Mouse (Mus musculus) intestine, embryonic 15.5 days (tissue): Measurements from ENCODE around the gene Zfp422. TPM values are rescaled to one million over a fixed set of nuclear protein-coding genes. Genes with fewer than 3 reads are reported as not detected.

ENCODE experiments used
- ATAC-seq: fragments of 200-750 bp; cut with Nextera tagmentation; 2 replicates; pipeline ENCODE4 v1.8.0; 2017; ENCODE audit warnings: moderate TSS enrichment, moderate library complexity
- H3K27ac ChIP-seq: fragments of 300-500 bp; sonication (generic); 2 replicates; pipeline ENCODE4 v1.5.1; 2015; ENCODE audit warnings: mild to moderate bottlenecking, inconsistent platforms
- H3K27me3 ChIP-seq: fragments of 300-500 bp; sonication (generic); replicated peaks from 2 replicates; pipeline ENCODE4 v1.6.1; 2015; ENCODE audit warnings: inconsistent platforms
- H3K36me3 ChIP-seq: fragments of 300-500 bp; sonication (generic); 2 replicates; pipeline ENCODE4 v1.6.1; 2015; ENCODE audit warnings: inconsistent platforms
- H3K4me1 ChIP-seq: fragments of 300-500 bp; sonication (generic); replicated peaks from 2 replicates; pipeline ENCODE4 v1.6.1; 2015; ENCODE audit warnings: inconsistent platforms
- H3K4me2 ChIP-seq: fragments of 300-500 bp; sonication (generic); replicated peaks from 2 replicates; pipeline ENCODE4 v1.6.1; 2015; ENCODE audit warnings: mild to moderate bottlenecking, inconsistent platforms
- H3K4me3 ChIP-seq: fragments of 300-500 bp; sonication (generic); replicated peaks from 2 replicates; pipeline ENCODE4 v1.5.1; 2015; ENCODE audit warnings: inconsistent platforms
- H3K9ac ChIP-seq: fragments of 300-500 bp; sonication (generic); 2 replicates; pipeline ENCODE4 v1.6.1; 2015; ENCODE audit warnings: inconsistent platforms
- H3K9me3 ChIP-seq: fragments of 300-500 bp; sonication (generic); 2 replicates; pipeline ENCODE4 v1.6.1; 2016; ENCODE audit warnings: inconsistent platforms
- WGBS: fragments of 180-500 bp; shearing (Covaris S2); methylation state at CpG from one replicate; pipeline ENCODE4 v1.1.7; 2015; 5-methylcytosine and 5-hydroxymethylcytosine counted together
- polyA plus RNA-seq: library from polyadenylated mRNA; unstranded; fragments of >200 nt; fragmentation: Nextera tagmentation; extraction: Ambion mirVana; gene quantifications from 2 replicates; pipeline ENCODE4 v1.2.1, GENCODE M21; 2015

Zfp422 gene
- polyA plus RNA-seq = 111 and 126 TPM in 2 replicates

GRCm38 (mm10) chr6:116628539-116629171, at the start of gene Zfp422:
TSS of gene Zfp422 (minus strand) at chr6:116628999.
- peak within 1 kb of the TSS; percentile 77 for H3K4me3 ChIP-seq
- H3K4me1 ChIP-seq = no peaks in the 10 kb centered on the region
- H3K27ac ChIP-seq = peak within 1 kb of the TSS; percentile 85
- under 1% methylated on average over 54 of the region's 56 CpGs for WGBS
- peak within 1 kb of the TSS; percentile 62 for H3K4me2 ChIP-seq
- H3K27me3 ChIP-seq = no peaks in the 10 kb centered on the region
- ATAC-seq = peak; percentile 94
- peak within 1 kb of the TSS; percentile 90 for H3K9ac ChIP-seq
- no peaks in the 10 kb centered on the region for H3K9me3 ChIP-seq
- peaks cover 6% of the 10 kb centered on the region; the same call in 1 of the 2 replicates for H3K36me3 ChIP-seq

GRCm38 (mm10) chr6:116677321-116677720, 48.5 kb upstream of the Zfp422 start:
- H3K27me3 ChIP-seq = no peaks in the 10 kb centered on the region
- H3K9me3 ChIP-seq = no peaks in the 10 kb centered on the region
- no peak for ATAC-seq
- H3K4me1 ChIP-seq = peaks cover 19% of the 10 kb centered on the region
- H3K27ac ChIP-seq = no peak overlapping the region
- no peak overlapping the region for H3K9ac ChIP-seq
- H3K4me2 ChIP-seq = no peak overlapping the region
- no peaks in the 10 kb centered on the region for H3K36me3 ChIP-seq
- WGBS = 57% methylated on average over 6 of the region's 6 CpGs
- H3K4me3 ChIP-seq = no peak overlapping the region

DNA sequence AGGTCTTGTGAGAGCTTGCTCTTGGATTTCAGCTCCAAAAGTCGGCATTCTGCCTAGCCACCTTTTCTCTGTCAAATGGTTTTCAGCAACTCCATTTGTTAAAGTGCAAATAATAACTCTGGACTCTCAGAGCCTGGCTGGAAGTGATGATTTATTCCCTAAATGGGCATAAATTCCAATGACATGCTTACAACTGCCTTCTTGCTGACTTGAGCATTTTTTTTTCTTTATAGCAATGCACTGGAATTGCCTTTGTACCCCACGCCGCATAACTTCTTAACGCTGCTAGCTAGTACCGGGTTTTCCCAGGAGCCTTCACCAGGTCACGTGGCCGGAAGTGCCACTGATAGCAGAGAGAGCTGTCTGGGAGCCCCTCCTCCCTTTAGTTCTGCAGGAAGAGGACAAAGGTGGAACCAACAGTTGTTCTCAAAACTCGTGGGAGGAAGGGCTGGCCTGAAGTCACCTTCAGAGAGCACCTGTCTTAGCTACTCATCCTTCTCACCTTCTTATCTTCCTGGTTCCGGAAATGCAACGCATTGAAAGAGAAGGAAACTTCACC, 47.6 kb upstream of the Zfp422 start:
- H3K27me3 ChIP-seq = no peaks in the 10 kb centered on the region
- H3K9me3 ChIP-seq = no peaks in the 10 kb centered on the region
- no peak for ATAC-seq
- H3K9ac ChIP-seq = no peak overlapping the region
- H3K36me3 ChIP-seq = no peaks in the 10 kb centered on the region
- peaks cover 24% of the 10 kb centered on the region for H3K4me1 ChIP-seq
- no peak overlapping the region for H3K27ac ChIP-seq
- peak overlapping the region; percentile 5; the same call in 1 of the 2 replicates for H3K4me2 ChIP-seq
- WGBS = 68% methylated on average over 10 of the region's 10 CpGs
- no peak overlapping the region for H3K4me3 ChIP-seq

DNA sequence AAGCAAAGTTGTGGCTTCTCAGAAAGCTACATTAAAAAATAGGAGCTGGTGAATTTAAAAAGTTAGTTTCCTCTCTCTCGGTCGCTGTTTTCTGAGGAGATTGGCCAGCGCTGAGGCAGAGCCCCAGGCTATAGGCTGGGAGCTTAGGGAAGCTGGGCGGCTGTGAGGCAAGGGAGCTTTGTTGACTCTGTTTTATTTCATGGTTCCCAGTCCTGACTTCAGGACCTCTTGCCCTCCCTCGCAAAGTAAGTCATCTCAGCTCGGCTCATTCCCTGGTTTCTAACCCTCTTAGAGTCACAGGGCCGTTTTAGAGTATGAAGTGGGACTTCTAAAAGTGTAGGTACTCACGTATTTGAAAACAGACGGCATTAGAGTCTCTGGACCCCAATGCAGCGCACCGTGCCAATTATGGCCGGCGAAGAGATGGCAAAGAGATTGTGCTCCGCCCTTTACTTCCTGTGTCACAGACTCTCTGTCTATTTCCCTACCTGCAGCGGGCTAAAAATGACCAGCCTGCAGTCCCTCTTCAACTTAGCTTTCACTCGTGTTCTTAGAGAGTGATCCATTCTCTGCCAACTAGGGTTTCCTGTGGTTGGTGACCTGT, 45.6 kb upstream of the Zfp422 start:
- peak overlapping the region; percentile 53 for H3K4me3 ChIP-seq
- WGBS = 20% methylated on average over 16 of the region's 16 CpGs
- H3K9ac ChIP-seq = no peak overlapping the region

GRCm38 (mm10) chr6:116673471-116674282, 44.9 kb upstream of the Zfp422 start, which contains the start of gene Rassf4:
TSS of gene Rassf4 (minus strand) at chr6:116673952.
- H3K27me3 ChIP-seq = no peaks in the 10 kb centered on the region
- no peaks in the 10 kb centered on the region for H3K36me3 ChIP-seq
- ATAC-seq = peak; percentile 92
- H3K4me1 ChIP-seq = peaks cover 38% of the 10 kb centered on the region
- no peaks in the 10 kb centered on the region for H3K9me3 ChIP-seq
- 0% methylated on average over 44 of the region's 44 CpGs for WGBS
- peak within 1 kb of the TSS; percentile 80 for H3K27ac ChIP-seq
- peak within 1 kb of the TSS; percentile 53 for H3K4me3 ChIP-seq
- peak within 1 kb of the TSS; percentile 95 for H3K4me2 ChIP-seq
- peak within 1 kb of the TSS; percentile 48 for H3K9ac ChIP-seq

More for the DNA sequence above, 45.6 kb upstream of the Zfp422 start:
- no peaks in the 10 kb centered on the region for H3K27me3 ChIP-seq
- H3K27ac ChIP-seq = peak overlapping the region; percentile 80
- peaks cover 38% of the 10 kb centered on the region for H3K4me1 ChIP-seq
- peak; percentile 44 for ATAC-seq
- peak overlapping the region; percentile 95 for H3K4me2 ChIP-seq
- H3K9me3 ChIP-seq = no peaks in the 10 kb centered on the region
- no peaks in the 10 kb centered on the region for H3K36me3 ChIP-seq

DNA sequence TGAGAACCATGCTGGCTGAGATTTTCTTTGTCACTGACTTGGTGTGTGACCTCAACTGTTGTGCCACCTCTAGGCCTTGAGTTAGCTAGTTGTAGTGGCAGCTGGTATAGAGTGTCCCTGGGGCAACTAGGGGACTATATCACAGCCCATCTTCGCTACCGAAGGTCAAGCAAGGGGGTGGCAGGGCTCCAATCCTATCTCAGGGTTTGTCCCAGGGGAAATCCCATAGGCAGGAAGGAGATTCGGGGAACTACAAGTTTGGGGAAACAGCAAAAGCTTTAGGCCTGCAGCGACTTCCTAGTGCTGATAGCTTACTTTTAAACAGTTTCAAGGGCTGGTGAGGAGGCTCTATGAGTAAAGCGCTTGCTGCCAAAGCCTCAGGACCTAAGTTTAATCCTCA, 43.5 kb upstream of the Zfp422 start:
- ATAC-seq = no peak
- 67% methylated on average over 5 of the region's 5 CpGs for WGBS
- H3K27me3 ChIP-seq = no peaks in the 10 kb centered on the region
- H3K4me1 ChIP-seq = peaks cover 36% of the 10 kb centered on the region
- peak overlapping the region; percentile 95 for H3K4me2 ChIP-seq
- H3K9ac ChIP-seq = no peak overlapping the region
- H3K9me3 ChIP-seq = no peaks in the 10 kb centered on the region
- no peaks in the 10 kb centered on the region for H3K36me3 ChIP-seq
- no peak overlapping the region for H3K4me3 ChIP-seq
- H3K27ac ChIP-seq = no peak overlapping the region

DNA sequence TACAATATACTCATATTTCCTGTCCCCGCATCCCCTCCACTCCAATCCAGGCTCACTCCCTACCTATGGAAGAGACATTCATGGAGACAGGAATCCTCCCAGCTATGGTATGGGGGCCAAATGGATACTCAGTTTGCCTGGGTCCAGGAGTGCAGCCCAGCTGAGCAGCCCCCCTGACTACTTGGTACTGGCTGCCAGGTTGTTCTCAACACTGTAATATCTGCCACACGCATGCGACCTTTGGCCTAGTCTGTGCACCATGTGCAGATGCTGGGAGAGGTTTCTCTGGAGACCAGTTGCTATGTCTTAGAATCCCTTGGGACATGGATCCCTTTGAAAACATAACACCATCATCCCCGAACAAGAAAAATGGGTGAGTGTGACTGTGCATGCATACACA, 43.0 kb upstream of the Zfp422 start:
- no peak overlapping the region for H3K9ac ChIP-seq
- no peaks in the 10 kb centered on the region for H3K36me3 ChIP-seq
- ATAC-seq = no peak
- 0 out of 2 replicates have a peak overlapping the region, but pooled peaks have one; percentile 11 for H3K4me2 ChIP-seq
- H3K27me3 ChIP-seq = no peaks in the 10 kb centered on the region
- WGBS = 81% methylated on average over 4 of the region's 4 CpGs
- no peak overlapping the region for H3K4me3 ChIP-seq
- H3K27ac ChIP-seq = no peak overlapping the region
- peaks cover 33% of the 10 kb centered on the region for H3K4me1 ChIP-seq
- H3K9me3 ChIP-seq = no peaks in the 10 kb centered on the region

DNA sequence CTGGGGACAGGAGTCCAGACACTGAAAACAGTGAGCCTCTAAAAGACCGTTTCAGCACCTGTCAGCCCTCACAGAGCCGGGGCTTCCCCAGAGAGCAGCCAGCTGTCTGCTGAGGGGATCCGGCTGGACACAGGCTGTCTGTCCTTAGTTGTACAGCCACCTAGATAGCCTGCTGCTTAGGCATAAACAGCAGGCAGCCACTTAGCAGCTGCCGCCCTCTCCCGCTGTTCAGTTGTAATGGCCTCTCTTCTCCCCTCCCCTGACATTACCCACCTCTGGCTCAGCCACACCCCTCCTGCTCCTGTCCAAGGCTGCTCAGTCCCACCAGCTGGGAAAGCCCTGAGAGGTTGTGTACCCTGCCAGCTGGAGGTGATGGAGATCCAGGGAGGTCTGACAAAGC, 42.2 kb upstream of the Zfp422 start:
- Histone ChIP-seq H3K27me3 (no peaks in the 10 kb centered on the region), H3K36me3 (no peaks in the 10 kb centered on the region), H3K9ac (no peak overlapping the region), H3K27ac (no peak overlapping the region), H3K4me3 (no peak overlapping the region), H3K4me1 (peaks cover 33% of the 10 kb centered on the region), H3K9me3 (no peaks in the 10 kb centered on the region), H3K4me2 (peak overlapping the region; percentile 32)
- 16% methylated on average over 5 of the region's 5 CpGs for WGBS
- ATAC-seq = peak; percentile 27

DNA sequence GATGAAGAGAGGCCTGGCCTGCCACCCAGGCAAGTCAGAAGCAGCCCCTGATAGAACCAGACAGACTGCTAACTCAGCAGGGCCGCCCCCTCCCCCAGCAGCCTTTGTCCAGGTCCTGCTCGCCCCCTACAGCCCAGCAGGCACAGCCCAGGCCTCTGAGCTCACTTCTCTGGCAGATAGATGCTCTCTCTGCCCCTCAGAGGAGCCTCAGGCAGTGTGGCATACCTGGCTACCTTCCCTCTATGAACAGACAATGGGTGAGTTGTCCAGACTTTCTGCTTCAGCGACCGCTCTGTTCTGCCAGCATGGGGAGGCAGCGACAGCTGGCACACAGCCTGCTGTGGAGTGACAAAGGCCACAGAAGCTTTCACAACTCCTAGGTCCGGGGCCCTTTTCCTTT, 41.3 kb upstream of the Zfp422 start:
- Histone ChIP-seq H3K4me3 (no peak overlapping the region), H3K4me1 (peaks cover 33% of the 10 kb centered on the region), H3K27me3 (no peaks in the 10 kb centered on the region), H3K9me3 (no peaks in the 10 kb centered on the region), H3K4me2 (no peak overlapping the region), H3K27ac (no peak overlapping the region), H3K9ac (no peak overlapping the region), H3K36me3 (no peaks in the 10 kb centered on the region)
- ATAC-seq = no peak
- WGBS = 72% methylated on average over 6 of the region's 6 CpGs

DNA sequence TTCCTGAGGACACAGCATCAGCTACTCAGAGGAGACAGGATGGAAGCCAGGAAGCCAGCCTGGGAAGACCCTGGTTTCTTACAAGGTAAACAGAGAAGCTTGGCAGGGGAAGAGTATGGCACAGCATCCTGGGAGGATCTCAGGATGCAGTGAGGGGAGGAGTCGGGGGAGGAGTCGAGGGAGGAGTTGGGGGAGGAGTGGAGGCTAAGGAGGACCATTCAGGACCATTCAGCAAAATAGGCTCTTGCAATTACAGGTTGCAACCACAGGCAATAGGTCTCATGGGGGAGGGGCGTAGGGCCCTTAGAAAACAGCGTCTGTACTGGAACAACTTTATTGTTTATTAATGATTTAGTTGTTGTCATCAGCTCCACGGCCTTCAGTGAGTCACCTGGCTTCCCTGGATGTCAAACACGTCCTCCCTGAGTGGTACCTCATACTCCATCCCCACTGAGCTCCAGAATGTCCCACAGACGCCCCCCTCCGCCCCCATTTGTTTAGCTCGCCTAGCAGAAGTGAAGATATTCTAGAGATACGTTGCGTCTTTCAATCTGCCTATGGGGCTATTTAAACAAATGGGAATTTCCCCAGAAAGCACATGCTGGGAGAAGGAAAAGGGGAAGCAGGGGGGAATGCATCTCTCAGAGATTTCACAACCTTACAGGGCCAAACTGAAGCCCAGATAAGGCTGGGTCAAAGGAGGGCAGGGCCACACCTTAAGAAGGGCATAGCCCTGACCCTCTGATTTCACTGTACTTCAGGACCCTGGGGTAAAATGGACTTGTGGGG, 40.1 kb upstream of the Zfp422 start:
- Histone ChIP-seq H3K4me2 (no peak overlapping the region), H3K27ac (no peak overlapping the region), H3K9me3 (no peaks in the 10 kb centered on the region), H3K9ac (no peak overlapping the region), H3K4me3 (no peak overlapping the region), H3K36me3 (no peaks in the 10 kb centered on the region), H3K4me1 (peaks cover 28% of the 10 kb centered on the region), H3K27me3 (no peaks in the 10 kb centered on the region)
- no peak for ATAC-seq
- 44% methylated on average over 11 of the region's 11 CpGs for WGBS

GRCm38 (mm10) chr6:116667382-116667781, 38.6 kb upstream of the Zfp422 start:
- no peak overlapping the region for H3K9ac ChIP-seq
- H3K27ac ChIP-seq = no peak overlapping the region
- H3K9me3 ChIP-seq = no peaks in the 10 kb centered on the region
- no peak overlapping the region for H3K4me2 ChIP-seq
- WGBS = 79% methylated on average over 3 of the region's 3 CpGs
- no peak overlapping the region for H3K4me3 ChIP-seq
- H3K4me1 ChIP-seq = peaks cover 20% of the 10 kb centered on the region
- no peak for ATAC-seq
- no peaks in the 10 kb centered on the region for H3K27me3 ChIP-seq
- H3K36me3 ChIP-seq = no peaks in the 10 kb centered on the region
